Mouse (Mus musculus) stomach, embryonic 15.5 days (tissue): ENCODE data around the gene Gm37240. TPM values are rescaled to one million over a fixed set of nuclear protein-coding genes. Genes with fewer than 3 reads are reported as not detected.

Experiments used
- ATAC-seq: fragments of 200-750 bp; cut with Nextera tagmentation; 2 replicates; pipeline ENCODE4 v1.8.0; 2017; ENCODE audit warnings: low read depth, moderate number of reproducible peaks, moderate TSS enrichment; ENCODE audit not compliant: insufficient read depth, low FRiP score
- H3K27ac ChIP-seq: fragments of 300-500 bp; sonication (generic); 2 replicates; pipeline ENCODE4 v1.5.1; 2015; ENCODE audit warnings: mild to moderate bottlenecking, inconsistent platforms
- H3K27me3 ChIP-seq: fragments of 300-500 bp; sonication (generic); replicated peaks from 2 replicates; pipeline ENCODE4 v1.6.1; 2015; ENCODE audit warnings: inconsistent platforms
- H3K36me3 ChIP-seq: fragments of 300-500 bp; sonication (generic); 2 replicates; pipeline ENCODE4 v1.6.1; 2015; ENCODE audit warnings: inconsistent platforms
- H3K4me1 ChIP-seq: fragments of 300-500 bp; sonication (generic); 2 replicates; pipeline ENCODE4 v1.6.1; 2015; ENCODE audit warnings: inconsistent platforms
- H3K4me2 ChIP-seq: fragments of 300-500 bp; sonication (generic); 2 replicates; pipeline ENCODE4 v1.6.1; 2015; ENCODE audit warnings: mild to moderate bottlenecking, inconsistent platforms
- H3K4me3 ChIP-seq: fragments of 300-500 bp; sonication (generic); replicated peaks from 2 replicates; pipeline ENCODE4 v1.5.1; 2015; ENCODE audit warnings: inconsistent platforms
- H3K9ac ChIP-seq: fragments of 300-500 bp; sonication (generic); 2 replicates; pipeline ENCODE4 v1.6.1; 2015; ENCODE audit warnings: inconsistent platforms
- H3K9me3 ChIP-seq: fragments of 300-500 bp; sonication (generic); 2 replicates; pipeline ENCODE4 v1.6.1; 2016; ENCODE audit warnings: inconsistent platforms
- WGBS: fragments of 180-500 bp; shearing (Covaris S2); methylation state at CpG from one replicate; pipeline ENCODE4 v1.1.7; 2015; 5-methylcytosine and 5-hydroxymethylcytosine counted together
- polyA plus RNA-seq: library from polyadenylated mRNA; unstranded; fragments of >200 nt; fragmentation: Nextera tagmentation; extraction: Ambion mirVana; gene quantifications from 2 replicates; pipeline ENCODE4 v1.2.1, GENCODE M21; 2015

Gene Gm37240
- polyA plus RNA-seq, 1 experiment from 2014 or later, result 8.6 TPM

DNA sequence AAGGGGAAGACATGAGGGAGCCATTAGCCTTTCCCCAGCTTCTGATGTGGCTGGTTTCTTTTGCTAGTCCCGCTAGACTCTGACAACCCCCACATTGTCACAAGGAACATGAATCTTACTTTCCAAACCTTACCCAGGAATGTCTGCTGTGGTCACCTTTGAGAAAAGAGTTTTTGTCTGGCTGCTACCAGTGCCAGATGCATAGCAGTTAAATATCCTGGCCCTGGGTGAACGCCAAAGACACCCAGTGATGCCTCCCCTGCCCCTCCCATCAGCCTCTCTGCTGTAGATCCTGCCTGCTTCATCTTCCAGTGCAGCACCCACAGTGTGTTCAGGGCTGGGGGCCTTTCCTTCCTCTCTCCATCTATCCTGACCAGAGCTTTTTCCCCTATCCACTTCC is 1197.7 kb downstream of the Gm37240 start:
- no peaks in the 10 kb centered on the region for H3K4me1 ChIP-seq
- H3K27me3 ChIP-seq, result no peaks in the 10 kb centered on the region
- H3K4me3 ChIP-seq, result no peak overlapping the region
- H3K9me3 ChIP-seq, result no peaks in the 10 kb centered on the region
- no peak overlapping the region for H3K9ac ChIP-seq
- H3K27ac ChIP-seq, result no peak overlapping the region
- WGBS, result 69% methylated on average over 2 of the region's 2 CpGs
- H3K4me2 ChIP-seq, result no peak overlapping the region
- H3K36me3 ChIP-seq, result no peaks in the 10 kb centered on the region
- no peak for ATAC-seq

DNA sequence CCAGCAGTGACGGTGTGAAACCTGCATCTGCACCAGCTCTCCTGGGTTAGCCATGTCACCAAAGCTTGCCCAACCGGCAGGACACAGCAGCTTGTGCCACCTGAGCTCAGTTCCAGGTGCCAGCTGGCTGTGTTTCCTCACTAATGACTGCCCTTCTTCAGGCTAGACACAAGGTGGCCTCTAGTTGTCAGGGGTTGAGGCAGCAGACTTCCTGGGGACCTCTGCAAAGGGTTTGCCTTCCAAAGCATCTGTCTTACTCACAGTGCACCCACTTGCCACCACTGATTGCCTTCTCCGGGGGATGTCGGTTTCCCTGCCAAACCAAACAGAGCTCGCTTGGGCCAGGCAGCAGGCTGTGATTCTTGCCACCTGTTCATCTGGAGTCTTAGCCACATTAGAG is 1199.1 kb downstream of the Gm37240 start:
- Histone ChIP-seq H3K4me2 (no peak overlapping the region), H3K4me1 (no peaks in the 10 kb centered on the region), H3K27ac (no peak overlapping the region), H3K9ac (no peak overlapping the region), H3K36me3 (no peaks in the 10 kb centered on the region), H3K27me3 (no peaks in the 10 kb centered on the region), H3K4me3 (no peak overlapping the region), H3K9me3 (no peaks in the 10 kb centered on the region)
- 47% methylated on average over 5 of the region's 5 CpGs for WGBS
- no peak for ATAC-seq

DNA sequence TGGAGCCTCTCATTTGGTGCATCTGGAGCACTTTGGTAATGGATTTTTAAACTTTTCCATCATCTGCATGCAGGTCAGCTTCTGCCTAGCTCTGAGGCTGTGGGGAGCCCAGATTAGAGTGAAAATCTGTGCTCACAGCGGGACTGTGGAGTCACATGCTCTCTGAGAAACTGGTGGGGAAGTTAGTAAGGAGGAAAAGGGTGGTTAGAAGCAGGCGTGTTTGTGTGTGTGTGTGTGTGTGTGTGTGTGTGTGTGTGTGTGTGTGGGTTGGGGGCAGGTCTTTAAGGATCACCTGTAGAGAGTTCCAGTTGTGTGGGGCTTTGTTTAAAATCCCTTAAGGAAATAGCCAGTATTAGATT is 1199.9 kb downstream of the Gm37240 start:
- 70% methylated on average over 2 of the region's 2 CpGs for WGBS
- Histone ChIP-seq H3K4me2 (no peak overlapping the region), H3K27me3 (no peaks in the 10 kb centered on the region), H3K4me3 (no peak overlapping the region), H3K27ac (no peak overlapping the region), H3K9me3 (no peaks in the 10 kb centered on the region), H3K36me3 (no peaks in the 10 kb centered on the region), H3K4me1 (no peaks in the 10 kb centered on the region), H3K9ac (no peak overlapping the region)
- no peak for ATAC-seq

DNA sequence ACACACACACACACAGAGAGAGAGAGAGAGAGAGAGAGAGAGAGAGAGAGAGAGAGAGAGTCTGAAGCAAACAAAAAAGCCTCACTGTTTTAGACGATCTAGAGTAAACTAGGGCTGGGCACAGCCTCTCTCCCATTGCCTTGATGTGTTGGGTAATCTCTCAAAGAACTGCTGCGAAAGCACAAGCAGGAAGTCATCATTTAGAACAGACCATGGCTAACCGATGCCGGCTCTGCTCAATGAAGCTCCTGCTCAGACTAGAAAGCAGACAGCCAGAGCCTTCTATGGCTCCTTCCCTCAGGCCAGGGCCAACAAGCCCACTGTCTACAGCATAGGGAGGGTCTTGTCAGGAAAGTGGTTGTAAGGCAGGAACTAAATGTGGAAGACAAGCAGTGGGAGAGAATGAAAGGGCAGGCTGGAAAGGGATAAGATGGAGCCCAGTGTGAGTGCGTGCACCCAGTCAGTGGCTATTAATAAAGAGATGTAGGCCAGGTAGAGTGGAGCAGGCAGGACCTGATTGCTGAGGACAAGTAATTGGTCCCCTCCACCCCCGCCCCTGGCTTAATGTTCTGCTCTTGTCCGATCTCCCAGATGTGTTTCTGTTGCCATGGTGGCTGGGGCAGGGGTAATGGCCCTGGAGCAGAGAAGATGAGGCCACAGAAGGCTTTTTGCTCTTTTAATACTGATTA is 1200.4 kb downstream of the Gm37240 start:
- Histone ChIP-seq H3K9ac (no peak overlapping the region), H3K4me3 (no peak overlapping the region), H3K9me3 (no peaks in the 10 kb centered on the region), H3K27me3 (no peaks in the 10 kb centered on the region), H3K36me3 (no peaks in the 10 kb centered on the region), H3K27ac (no peak overlapping the region), H3K4me2 (no peak overlapping the region), H3K4me1 (no peaks in the 10 kb centered on the region)
- ATAC-seq, result no peak
- 51% methylated on average over 7 of the region's 7 CpGs for WGBS

DNA sequence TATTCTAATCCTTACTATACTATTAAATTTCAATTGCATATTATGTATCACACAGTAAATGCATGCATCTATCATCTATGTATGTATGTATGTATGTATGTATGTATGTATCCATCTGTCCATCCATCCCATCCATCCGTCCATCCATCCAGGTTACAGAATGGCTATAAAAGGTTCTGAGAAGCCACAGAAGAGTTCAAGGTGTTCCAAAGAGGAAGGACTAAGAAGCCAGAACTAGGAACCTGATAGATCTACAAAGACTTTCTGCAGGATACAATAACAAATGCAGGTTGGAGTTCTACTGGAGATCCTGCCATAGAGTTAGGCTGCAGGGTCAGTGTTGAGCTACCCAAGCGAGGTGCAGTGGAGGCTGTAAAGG is 1201.0 kb downstream of the Gm37240 start:
- H3K4me2 ChIP-seq, result no peak overlapping the region
- no peak for ATAC-seq
- no peaks in the 10 kb centered on the region for H3K36me3 ChIP-seq
- no peak overlapping the region for H3K4me3 ChIP-seq
- 90% methylated on average over 2 of the region's 2 CpGs for WGBS
- no peak overlapping the region for H3K9ac ChIP-seq
- H3K4me1 ChIP-seq, result no peaks in the 10 kb centered on the region
- no peaks in the 10 kb centered on the region for H3K9me3 ChIP-seq
- H3K27me3 ChIP-seq, result no peaks in the 10 kb centered on the region
- H3K27ac ChIP-seq, result no peak overlapping the region

DNA sequence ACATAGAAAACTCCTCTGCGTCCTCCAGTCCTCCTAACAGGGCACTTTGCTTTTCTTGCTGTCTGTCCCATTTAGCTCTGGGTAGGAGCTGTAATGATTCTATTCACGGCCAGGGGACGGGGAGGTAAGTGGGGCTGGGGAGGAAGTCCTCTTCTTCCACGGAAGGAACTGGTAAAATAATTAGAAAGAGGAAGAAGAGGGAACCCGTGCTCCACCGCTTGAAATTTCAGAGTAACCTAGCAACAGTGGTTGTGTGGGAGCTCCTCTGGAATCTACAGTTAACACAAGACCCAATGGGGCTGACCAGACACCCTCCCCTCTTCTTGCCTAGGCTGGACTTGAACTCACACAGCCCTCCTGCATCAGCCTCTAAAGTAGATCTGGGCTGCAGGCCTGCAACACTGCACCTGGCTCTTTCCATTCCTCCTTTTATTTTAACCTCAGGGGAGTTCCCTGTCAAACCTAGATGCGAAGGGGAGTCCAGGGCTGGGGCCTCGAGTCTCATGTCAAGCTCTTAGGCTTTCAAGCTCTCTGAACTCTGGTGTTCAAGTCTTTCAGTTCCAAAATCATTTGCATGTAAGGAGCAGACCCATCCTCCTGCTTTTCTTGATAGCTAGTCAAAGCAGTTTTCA is 1201.5 kb downstream of the Gm37240 start:
- no peaks in the 10 kb centered on the region for H3K4me1 ChIP-seq
- no peak overlapping the region for H3K4me3 ChIP-seq
- no peaks in the 10 kb centered on the region for H3K27me3 ChIP-seq
- no peaks in the 10 kb centered on the region for H3K36me3 ChIP-seq
- 71% methylated on average over 8 of the region's 8 CpGs for WGBS
- H3K9me3 ChIP-seq, result no peaks in the 10 kb centered on the region
- no peak overlapping the region for H3K4me2 ChIP-seq
- no peak for ATAC-seq
- H3K27ac ChIP-seq, result no peak overlapping the region
- H3K9ac ChIP-seq, result no peak overlapping the region

DNA sequence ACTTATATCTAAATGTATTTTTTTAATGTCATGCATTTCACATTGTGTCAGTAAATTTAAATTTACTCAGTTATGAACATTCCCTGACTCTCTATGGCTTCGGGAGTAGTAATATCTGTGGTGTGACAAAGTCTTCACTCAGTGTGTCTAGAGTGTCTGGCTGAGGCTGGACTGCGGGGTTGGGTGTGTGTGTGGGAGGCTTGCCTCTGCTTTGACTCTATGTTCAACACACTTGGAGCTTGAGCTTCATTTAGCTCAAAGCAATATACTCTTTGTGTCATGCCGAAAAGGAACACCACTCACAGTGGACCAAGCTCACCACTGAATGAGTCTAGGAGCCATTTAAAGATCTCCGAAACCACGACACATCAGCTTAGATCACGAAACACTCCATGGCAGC is 1203.5 kb downstream of the Gm37240 start:
- no peak for ATAC-seq
- H3K36me3 ChIP-seq, result no peaks in the 10 kb centered on the region
- H3K9ac ChIP-seq, result no peak overlapping the region
- WGBS, result 92% methylated on average over 6 of the region's 6 CpGs
- no peaks in the 10 kb centered on the region for H3K27me3 ChIP-seq
- no peak overlapping the region for H3K4me2 ChIP-seq
- H3K9me3 ChIP-seq, result no peaks in the 10 kb centered on the region
- H3K27ac ChIP-seq, result no peak overlapping the region
- H3K4me3 ChIP-seq, result no peak overlapping the region
- no peaks in the 10 kb centered on the region for H3K4me1 ChIP-seq

DNA sequence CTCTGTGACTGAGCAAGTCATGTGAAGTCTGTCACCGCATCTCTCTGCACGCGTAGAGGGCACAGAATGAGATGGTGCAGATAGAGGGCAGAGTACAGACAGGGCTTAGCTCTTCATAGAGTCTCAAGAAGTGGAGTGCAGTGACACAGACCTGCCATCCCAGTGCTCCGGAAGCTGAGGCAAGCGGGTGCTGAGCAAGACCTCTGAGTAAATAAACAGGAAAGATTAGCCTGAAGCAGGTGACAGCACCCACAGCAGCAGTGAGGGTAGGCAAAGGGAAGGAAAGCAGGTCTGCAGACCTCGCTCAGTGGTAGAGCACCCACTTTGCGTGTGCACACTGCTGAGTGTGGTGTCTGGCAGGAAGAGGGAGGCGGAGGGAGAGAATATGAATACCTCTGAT is 1205.6 kb downstream of the Gm37240 start:
- Histone ChIP-seq H3K9me3 (no peaks in the 10 kb centered on the region), H3K4me1 (no peaks in the 10 kb centered on the region), H3K4me2 (no peak overlapping the region), H3K27me3 (no peaks in the 10 kb centered on the region), H3K4me3 (no peak overlapping the region), H3K27ac (no peak overlapping the region), H3K9ac (no peak overlapping the region), H3K36me3 (no peaks in the 10 kb centered on the region)
- WGBS, result 72% methylated on average over 8 of the region's 8 CpGs
- no peak for ATAC-seq

DNA sequence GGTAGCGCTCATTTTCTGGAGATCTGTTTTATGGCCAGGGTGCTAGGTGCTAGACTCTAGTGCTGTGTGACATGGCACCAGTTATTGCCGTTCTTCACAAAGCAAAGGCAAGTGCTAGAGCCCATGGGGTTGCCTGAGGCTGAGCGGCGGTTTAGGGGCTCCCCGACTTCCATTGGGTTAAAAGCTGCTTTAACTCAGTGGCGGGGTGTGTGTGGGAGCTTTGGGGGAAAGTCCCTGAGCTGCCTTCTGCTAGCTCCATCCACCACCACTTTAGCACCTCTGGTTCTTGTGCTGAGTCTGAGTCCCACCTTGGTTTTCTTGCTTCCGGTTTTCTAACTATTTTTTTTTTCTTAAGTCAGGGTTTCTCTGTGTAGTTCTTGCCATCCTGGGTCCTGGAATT is 1207.3 kb downstream of the Gm37240 start:
- Histone ChIP-seq H3K36me3 (no peaks in the 10 kb centered on the region), H3K4me2 (no peak overlapping the region), H3K4me3 (no peak overlapping the region), H3K9me3 (no peaks in the 10 kb centered on the region), H3K27me3 (no peaks in the 10 kb centered on the region), H3K4me1 (no peaks in the 10 kb centered on the region), H3K9ac (no peak overlapping the region), H3K27ac (no peak overlapping the region)
- no peak for ATAC-seq
- WGBS, result 90% methylated on average over 7 of the region's 7 CpGs

DNA sequence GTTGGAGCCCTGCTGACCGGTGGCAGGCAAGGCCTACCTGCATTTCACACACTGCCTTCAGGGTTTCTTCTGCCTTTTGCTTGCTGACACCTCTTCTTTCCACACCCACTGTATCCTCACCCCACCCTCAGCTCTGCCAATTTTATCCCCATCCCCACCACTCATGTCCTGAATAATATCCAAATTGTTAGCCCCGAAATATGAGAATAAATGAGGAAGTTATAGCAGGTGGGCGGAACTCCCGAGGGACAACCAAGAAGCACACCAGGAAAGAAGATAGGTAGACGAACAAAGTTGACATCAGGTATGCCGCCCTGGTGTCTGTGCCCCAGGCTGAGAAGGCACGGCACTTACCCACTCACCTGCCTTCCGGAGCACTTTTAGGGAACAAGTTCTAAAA is 1207.8 kb downstream of the Gm37240 start:
- H3K27me3 ChIP-seq, result no peaks in the 10 kb centered on the region
- no peak overlapping the region for H3K9ac ChIP-seq
- no peak overlapping the region for H3K27ac ChIP-seq
- H3K4me1 ChIP-seq, result no peaks in the 10 kb centered on the region
- 89% methylated on average over 8 of the region's 8 CpGs for WGBS
- H3K9me3 ChIP-seq, result no peaks in the 10 kb centered on the region
- H3K36me3 ChIP-seq, result no peaks in the 10 kb centered on the region
- ATAC-seq, result no peak
- H3K4me2 ChIP-seq, result no peak overlapping the region
- H3K4me3 ChIP-seq, result no peak overlapping the region

DNA sequence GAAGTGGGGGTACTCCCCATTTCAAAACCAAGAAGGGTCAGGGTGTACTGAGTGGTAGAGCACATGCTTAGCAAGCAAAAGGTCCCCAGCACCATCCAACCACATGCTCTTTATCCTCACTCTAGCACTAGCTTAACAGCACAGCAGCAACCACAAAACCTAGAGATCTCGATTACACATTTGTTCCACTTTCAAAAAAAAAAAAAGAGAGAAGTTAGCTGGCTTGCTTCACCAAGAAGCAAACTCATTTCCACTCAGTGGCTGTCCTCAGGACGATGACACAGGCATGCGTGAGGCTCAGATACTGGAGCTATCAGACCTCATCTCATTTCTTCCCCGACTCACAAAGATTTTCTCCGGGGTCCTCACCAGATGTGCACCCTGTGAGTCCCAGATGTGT is 1208.4 kb downstream of the Gm37240 start:
- Histone ChIP-seq H3K9ac (no peak overlapping the region), H3K9me3 (no peaks in the 10 kb centered on the region), H3K27me3 (no peaks in the 10 kb centered on the region), H3K27ac (no peak overlapping the region), H3K36me3 (no peaks in the 10 kb centered on the region), H3K4me1 (no peaks in the 10 kb centered on the region), H3K4me3 (no peak overlapping the region), H3K4me2 (no peak overlapping the region)
- ATAC-seq, result no peak
- WGBS, result 75% methylated on average over 5 of the region's 5 CpGs

DNA sequence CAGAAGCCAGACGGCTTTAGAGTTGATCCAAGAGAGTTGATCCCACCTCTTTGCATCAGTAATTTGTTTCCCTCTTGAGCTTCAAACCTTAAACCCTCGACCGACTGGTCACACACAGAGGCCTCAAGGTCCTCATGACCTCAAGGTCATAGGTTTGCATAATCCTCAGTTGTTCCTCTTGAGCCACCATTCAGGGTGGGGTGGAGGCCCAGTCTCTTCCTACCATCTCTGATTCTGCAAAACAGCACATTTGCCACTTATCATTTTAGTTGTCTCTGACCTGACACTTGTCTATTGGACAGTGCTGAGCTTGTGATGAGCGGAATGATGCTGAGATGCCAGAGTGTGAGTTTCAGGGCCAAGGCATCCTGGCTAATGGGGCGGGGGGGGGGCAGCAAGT is 1211.6 kb downstream of the Gm37240 start:
- H3K9ac ChIP-seq, result no peak overlapping the region
- WGBS, result 71% methylated on average over 5 of the region's 5 CpGs

DNA sequence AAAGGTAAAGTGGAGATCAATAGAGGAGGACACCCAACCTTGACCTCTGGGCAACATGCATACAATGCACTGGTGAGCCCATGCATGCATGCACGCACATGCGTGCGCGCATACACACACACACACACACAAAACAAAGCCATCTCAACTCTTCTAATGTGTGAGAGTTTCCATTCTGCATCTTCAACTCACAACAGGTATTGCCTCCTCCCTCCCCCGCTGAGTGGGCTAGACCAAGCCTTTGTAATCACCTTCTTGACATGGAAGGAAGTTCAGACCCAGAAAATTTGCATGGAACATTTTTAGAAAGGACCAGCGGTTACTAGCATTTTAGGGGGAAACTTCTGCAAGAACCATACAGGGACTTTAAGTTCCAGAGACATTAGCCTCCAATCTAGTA is 1213.8 kb downstream of the Gm37240 start:
- no peaks in the 10 kb centered on the region for H3K9me3 ChIP-seq
- no peak overlapping the region for H3K4me3 ChIP-seq
- no peaks in the 10 kb centered on the region for H3K27me3 ChIP-seq
- 94% methylated on average over 6 of the region's 6 CpGs for WGBS
- no peak for ATAC-seq
- no peaks in the 10 kb centered on the region for H3K36me3 ChIP-seq
- no peak overlapping the region for H3K4me2 ChIP-seq
- H3K4me1 ChIP-seq, result no peaks in the 10 kb centered on the region
- H3K9ac ChIP-seq, result no peak overlapping the region
- H3K27ac ChIP-seq, result no peak overlapping the region

More for the DNA sequence above, 1211.6 kb downstream of the Gm37240 start:
- Histone ChIP-seq H3K27me3 (no peaks in the 10 kb centered on the region), H3K4me3 (no peak overlapping the region), H3K27ac (no peak overlapping the region), H3K9me3 (no peaks in the 10 kb centered on the region), H3K4me1 (no peaks in the 10 kb centered on the region), H3K4me2 (no peak overlapping the region), H3K36me3 (no peaks in the 10 kb centered on the region)
- no peak for ATAC-seq
